Mouse (Mus musculus): ENCODE measurements at regions not wholly inside any gene's neighbourhood (a gene's known extent, or its start where the extent isn't known, plus 50 kb on each side); places are given as distances from the start of the nearest gene placed in this dataset.

DNA sequence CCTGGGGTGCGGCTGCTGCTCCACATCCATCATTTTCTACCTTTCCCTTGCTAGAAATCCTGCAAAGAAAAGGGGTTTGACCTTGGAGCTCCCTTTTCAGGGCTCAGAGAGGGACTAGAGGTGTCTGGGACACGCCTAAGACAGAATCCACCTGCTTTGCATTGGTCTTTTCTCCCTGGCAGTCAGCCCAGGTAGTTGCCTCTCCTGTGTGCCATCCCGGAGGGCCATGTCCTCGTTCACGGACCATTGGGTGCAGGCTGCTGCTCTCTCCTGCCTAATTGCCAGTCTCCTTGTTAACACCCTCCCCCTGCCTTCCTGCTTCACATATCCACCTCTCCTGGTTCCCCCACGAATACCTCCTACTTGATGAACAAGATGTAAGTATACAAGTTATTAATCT is 175.5 kb upstream of the 4931429L15Rik start:
- no peak for TF ChIP-seq CTCF (IDR thresholded peaks at IDR 0.05; ENCODE audit: control insufficient read depth, insufficient read depth, insufficient read length)
- TF ChIP-seq CEBPB (IDR thresholded peaks at IDR 0.05; ENCODE audit: low read depth) = no peak
- no peak for TF ChIP-seq USF1 (IDR thresholded peaks at IDR 0.05; ENCODE audit: low read depth)
- TF ChIP-seq FOSL1 (IDR thresholded peaks at IDR 0.05; ENCODE audit: insufficient read depth, low read length, poor library complexity, severe bottlenecking) = no peak
- TF ChIP-seq MYOD1 (IDR thresholded peaks at IDR 0.05; ENCODE audit: control insufficient read depth, insufficient read length, low read depth) = no peak
- TF ChIP-seq MAX (IDR thresholded peaks at IDR 0.05) = no peak
